In the genomic region with DNA sequence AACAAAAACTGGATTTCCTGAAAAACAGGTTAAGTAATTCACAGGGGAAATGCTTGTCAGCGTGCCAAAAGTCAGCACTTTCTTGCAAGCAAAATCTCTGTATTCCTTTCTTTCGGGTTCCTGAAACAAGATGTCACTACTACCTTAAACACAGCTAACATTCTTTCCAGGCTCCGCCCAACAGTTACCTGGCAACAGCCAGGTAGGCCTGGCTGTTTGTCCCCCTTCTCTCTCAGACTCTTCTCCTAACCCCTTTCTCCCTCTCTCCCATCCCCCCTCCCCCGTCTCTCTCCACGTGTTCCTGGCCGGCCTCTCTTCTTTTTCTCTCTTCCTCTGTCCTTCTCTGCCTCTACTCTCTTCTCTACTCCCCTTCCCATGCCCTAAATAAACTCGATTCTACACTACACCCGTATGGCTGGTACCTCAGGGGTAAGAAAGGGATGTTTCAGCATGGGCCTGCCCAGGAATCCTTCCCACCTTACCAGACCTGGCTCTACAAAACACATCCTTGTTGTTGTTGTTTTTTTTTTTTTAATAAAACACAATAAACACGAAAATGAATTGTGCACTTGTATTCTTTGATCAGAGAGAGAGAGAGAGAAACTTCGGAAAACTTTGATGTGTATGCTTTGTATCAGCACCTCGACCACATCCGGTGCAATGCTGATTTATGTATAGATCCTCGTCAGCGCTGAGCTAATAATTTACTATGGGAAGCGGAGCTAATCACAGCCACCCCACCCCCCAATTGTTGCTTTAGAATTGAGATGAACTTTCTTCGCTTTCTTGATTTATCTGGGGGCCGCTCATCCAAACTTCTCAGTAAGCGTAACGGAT, we compare ENCODE assay signal across 8 mouse cellular contexts. TPM values are rescaled to one million over a fixed set of nuclear protein-coding genes. Genes with fewer than 3 reads are reported as not detected.
DNase-seq lines count a peak whose midpoint lies in the region; ATAC-seq and TF ChIP-seq lines count a peak whose summit lies in the region.

No protein-coding gene starts in this region.

- peaks cover 2% of the 10 kb centered on the region; the same call in 1 of the 2 replicates for H3K36me3 ChIP-seq in ES-E14 (ENCODE audit: control insufficient read depth, insufficient read depth, low read length, poor library complexity, severe bottlenecking)
- 0 out of 2 replicates have a peak, but pooled peaks cover 1% of the 10 kb centered on the region for H3K36me3 ChIP-seq in liver, embryonic 13.5 days

- DNase-seq in ES-E14 (ENCODE audit: low read depth, low spot score), result peak; percentile 47
- DNase-seq in cerebellum, adult 18-20 months, result peak; percentile 15 to 22
- peak; percentile 50 for DNase-seq in gastrocnemius, adult 18-20 months (ENCODE audit: low spot score)
- peak; percentile 57 for DNase-seq in hindlimb bud, embryonic 11.5 days (ENCODE audit: extremely low spot score, low read depth, low spot score)
- peak; percentile 8 for DNase-seq in liver, embryonic 13.5 days
- DNase-seq in natural killer cell, adult 2 months (ENCODE audit: low spot score in 2 of 2), result peak; percentile 50 to 54
- peak; percentile 77 for DNase-seq in yolk sac, embryonic 10.5 days (ENCODE audit: low spot score)
- no peak for DNase-seq in right cerebral cortex, adult 2 months (ENCODE audit: low spot score in 2 of 2)

- H3K4me1 ChIP-seq in ES-E14 (ENCODE audit: control insufficient read depth in 2 of 2, insufficient read depth in 2 of 2, low read length in 2 of 2, poor library complexity in 1 of 2), result peaks cover 0 to 5% of the 10 kb centered on the region in 2 experiments; a peak in 2 of 4 replicates
- H3K4me1 ChIP-seq in liver, embryonic 13.5 days (replicated peaks), result peaks cover 31% of the 10 kb centered on the region

- H3K4me3 ChIP-seq in ES-E14 (ENCODE audit: insufficient read depth in 1 of 2, low read depth in 1 of 2, low read length in 2 of 2, poor library complexity in 1 of 2, severe bottlenecking in 1 of 2), result peak overlapping the region; percentile 94 to 96
- peak overlapping the region; percentile 96 for H3K4me3 ChIP-seq in liver, embryonic 13.5 days (replicated peaks)

- H3K27me3 ChIP-seq in liver, embryonic 13.5 days, result no peaks in the 10 kb centered on the region

- peak overlapping the region; percentile 88 for H3K9ac ChIP-seq in ES-E14 (ENCODE audit: insufficient read depth, low read depth, low read length, poor library complexity, severe bottlenecking)
- peak overlapping the region; percentile 98 for H3K9ac ChIP-seq in liver, embryonic 13.5 days

- H3K9me3 ChIP-seq in ES-E14 (ENCODE audit: control insufficient read depth, insufficient read depth, low read depth, low read length), result no peaks in the 10 kb centered on the region
- no peaks in the 10 kb centered on the region for H3K9me3 ChIP-seq in liver, embryonic 13.5 days (replicated peaks)

- in situ Hi-C loops in ES-E14 (cut with MboI; ENCODE audit: low sequenced_read_pairs in 2 of 2, unreplicated experiment in 2 of 2), result no loop called here

- whole genome bisulfite sequencing in liver, embryonic 13.5 days (ENCODE audit: insufficient replicate concordance), result 15% methylated on average over 19 of the region's 19 CpGs

- H3K27ac ChIP-seq in ES-E14 (ENCODE audit: insufficient read depth, low read depth, low read length, poor library complexity, severe bottlenecking), result peak overlapping the region; percentile 78
- peak overlapping the region; percentile 92 for H3K27ac ChIP-seq in liver, embryonic 13.5 days

- H3K4me2 ChIP-seq in liver, embryonic 13.5 days, result peak overlapping the region; percentile 84

- ATAC-seq in liver, embryonic 13.5 days (ENCODE audit: low read depth), result no peak

TF ChIP-seq in ES-E14, 5 proteins besides CTCF, POLR2A, EP300 and RAD21:
- TF ChIP-seq CHD2 (IDR thresholded peaks at IDR 0.05; ENCODE audit: low read depth, low read length) (0 out of 2 replicates have a peak, but pooled peaks have one; percentile 22), ZNF384 (IDR thresholded peaks at IDR 0.05; ENCODE audit: low read depth, low read length) (no peak)

RNA-seq across cellular contexts. Expression of a gene that starts 0.9 kb away (rescaled TPM):
- 289 and 434 TPM in 2 replicates for total RNA-seq in ES-E14 (2012; rRNA removed)
- total RNA-seq in gastrocnemius, adult 18-20 months (2021), result 100 to 1,000 TPM; 104 to 130 TPM
- 14.5 and 16.3 TPM in 2 replicates for polyA plus RNA-seq in liver, embryonic 13.5 days (2015; fragmentation: Nextera tagmentation; extraction: Ambion mirVana)

Comparison
In these comparisons a context has a peak if more than half of its experiments do, and no peak if none do; other contexts are left out.
1. DNase-seq: peak in ES-E14 (single experiment), cerebellum, adult 18-20 months (2 of 2), gastrocnemius, adult 18-20 months (single experiment), hindlimb bud, embryonic 11.5 days (single experiment), liver, embryonic 13.5 days (single experiment), natural killer cell, adult 2 months (2 of 2) and yolk sac, embryonic 10.5 days (single experiment); none in right cerebral cortex, adult 2 months (0 of 2).